Mouse (Mus musculus): ENCODE data around the gene Rabl2.

DNA sequence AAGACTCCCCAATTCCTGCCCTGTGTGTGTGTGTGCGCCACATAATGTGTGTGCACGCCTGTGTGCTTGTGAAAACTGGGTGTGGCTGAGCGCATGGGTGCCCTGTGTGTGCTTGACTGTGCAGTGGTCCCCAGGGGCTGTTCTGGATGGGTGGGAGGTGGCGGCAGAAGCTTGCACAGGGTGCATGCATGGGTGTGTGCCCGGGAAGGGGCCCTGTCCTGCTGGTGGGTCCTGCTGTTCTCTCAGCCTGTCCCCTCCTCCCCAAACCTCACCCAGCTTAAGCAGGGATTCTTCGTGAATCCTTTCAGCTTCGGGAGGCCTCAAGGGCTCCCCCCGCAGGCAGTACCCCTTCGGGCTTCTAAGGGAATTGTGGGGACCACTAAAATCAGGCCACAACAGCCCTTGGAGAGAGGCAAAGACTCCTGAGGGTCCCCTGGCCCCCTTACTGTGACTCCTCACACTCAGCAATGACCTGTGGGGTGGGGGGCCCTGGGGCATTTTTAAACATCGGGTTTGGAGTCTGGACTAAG, 32.5 kb downstream of the Rabl2 start:
- TF ChIP-seq NRF1 (IDR thresholded peaks at IDR 0.05; ENCODE audit: low read depth, low read length) (no peak), SMC3 (IDR thresholded peaks at IDR 0.05; ENCODE audit: low read depth, low read length) (no peak), GABPA (IDR thresholded peaks at IDR 0.05; ENCODE audit: insufficient replicate concordance, low read depth, low read length) (no peak)

Data from CH12.LX (cell line).